21 mouse cellular contexts compared by ENCODE assay signal in genomic region chr9:92210386-92210967, GRCm38 (mm10). TPM values are rescaled to one million over a fixed set of nuclear protein-coding genes. Genes with fewer than 3 reads are reported as not detected.
A peak's percentile ranks its signal among the peaks of the same experiment; 100 is the strongest.
DNase-seq lines count a peak whose midpoint lies in the region; ATAC-seq lines count a peak whose summit lies in the region.
"Had no signal": no experiment of that assay in that cellular context is flagged by ENCODE, and none has a peak within 500 bp of the region (broad histone marks: within the 10 kb centered on the region; RNA-seq: fewer than 3 reads in every experiment).

No protein-coding gene starts in this region.

- no peak overlapping the region for H3K4me3 ChIP-seq in forebrain, embryonic 15.5 days
- no peak overlapping the region for H3K4me3 ChIP-seq in forebrain, embryonic 11.5 days (ENCODE audit: low read depth, low read length)
- H3K4me3 ChIP-seq in midbrain, embryonic 13.5 days (replicated peaks): no peak overlapping the region
- H3K4me3 ChIP-seq: embryonic facial prominence, embryonic 13.5 days; gastrocnemius, adult 2 months; heart, adult 2 months; heart, embryonic 15.5 days; layer of hippocampus, adult 2 months; limb, embryonic 10.5 days; liver, embryonic 12.5 days; stomach, embryonic 15.5 days had no signal

- H3K36me3 ChIP-seq in forebrain, embryonic 15.5 days: no peaks in the 10 kb centered on the region
- H3K36me3 ChIP-seq in forebrain, embryonic 11.5 days (ENCODE audit: control insufficient read depth, insufficient read depth, low read length): no peaks in the 10 kb centered on the region
- no peaks in the 10 kb centered on the region for H3K36me3 ChIP-seq in midbrain, embryonic 13.5 days
- H3K36me3 ChIP-seq: embryonic facial prominence, embryonic 13.5 days; heart, embryonic 15.5 days; limb, embryonic 10.5 days; liver, embryonic 12.5 days; stomach, embryonic 15.5 days had no signal

- H3K9me3 ChIP-seq in forebrain, embryonic 15.5 days: no peaks in the 10 kb centered on the region
- H3K9me3 ChIP-seq in forebrain, embryonic 11.5 days (ENCODE audit: control insufficient read depth, low read length): no peaks in the 10 kb centered on the region
- H3K9me3 ChIP-seq in midbrain, embryonic 13.5 days: no peaks in the 10 kb centered on the region
- H3K9me3 ChIP-seq: embryonic facial prominence, embryonic 13.5 days; heart, embryonic 15.5 days; limb, embryonic 10.5 days; liver, embryonic 12.5 days; stomach, embryonic 15.5 days had no signal

- 68% methylated on average over 7 of the region's 7 CpGs for WGBS in forebrain, embryonic 15.5 days
- WGBS in forebrain, embryonic 11.5 days: 78% methylated on average over 7 of the region's 7 CpGs
- WGBS in midbrain, embryonic 13.5 days: 78% methylated on average over 7 of the region's 7 CpGs

- no peaks in the 10 kb centered on the region for H3K4me1 ChIP-seq in forebrain, embryonic 15.5 days
- H3K4me1 ChIP-seq in forebrain, embryonic 11.5 days (replicated peaks; ENCODE audit: control insufficient read depth, insufficient read depth, low read length): no peaks in the 10 kb centered on the region
- H3K4me1 ChIP-seq in midbrain, embryonic 13.5 days (replicated peaks): no peaks in the 10 kb centered on the region
- H3K4me1 ChIP-seq: embryonic facial prominence, embryonic 13.5 days; heart, embryonic 15.5 days; limb, embryonic 10.5 days; liver, embryonic 12.5 days had no signal

- ATAC-seq in forebrain, embryonic 15.5 days (replicated peaks): peak; percentile 70
- ATAC-seq in forebrain, embryonic 11.5 days (replicated peaks; ENCODE audit: low FRiP score): no peak
- ATAC-seq in midbrain, embryonic 13.5 days: 0 out of 2 replicates have a peak, but pooled peaks have one; percentile 50
- ATAC-seq: liver, embryonic 12.5 days had no signal

- no peak overlapping the region for H3K4me2 ChIP-seq in forebrain, embryonic 15.5 days (replicated peaks)
- H3K4me2 ChIP-seq in forebrain, embryonic 11.5 days (ENCODE audit: low read depth, low read length, severe bottlenecking): no peak overlapping the region
- no peak overlapping the region for H3K4me2 ChIP-seq in midbrain, embryonic 13.5 days (replicated peaks)
- H3K4me2 ChIP-seq: embryonic facial prominence, embryonic 13.5 days; heart, embryonic 15.5 days; liver, embryonic 12.5 days; stomach, embryonic 15.5 days had no signal

- no peaks in the 10 kb centered on the region for H3K27me3 ChIP-seq in forebrain, embryonic 15.5 days
- H3K27me3 ChIP-seq in forebrain, embryonic 11.5 days (ENCODE audit: control insufficient read depth, insufficient read depth, low read length): no peaks in the 10 kb centered on the region
- H3K27me3 ChIP-seq in midbrain, embryonic 13.5 days: no peaks in the 10 kb centered on the region
- H3K27me3 ChIP-seq: embryonic facial prominence, embryonic 13.5 days; heart, embryonic 15.5 days; liver, embryonic 12.5 days; stomach, embryonic 15.5 days had no signal

- no peak overlapping the region for H3K9ac ChIP-seq in forebrain, embryonic 15.5 days (replicated peaks)
- H3K9ac ChIP-seq in forebrain, embryonic 11.5 days (ENCODE audit: low read length): no peak overlapping the region
- H3K9ac ChIP-seq in midbrain, embryonic 13.5 days (replicated peaks): no peak overlapping the region
- H3K9ac ChIP-seq: embryonic facial prominence, embryonic 13.5 days; heart, embryonic 15.5 days; liver, embryonic 12.5 days; stomach, embryonic 15.5 days had no signal

- no peak overlapping the region for H3K27ac ChIP-seq in forebrain, embryonic 15.5 days (replicated peaks)
- H3K27ac ChIP-seq in forebrain, embryonic 11.5 days (ENCODE audit: low read depth, low read length): no peak overlapping the region
- H3K27ac ChIP-seq in midbrain, embryonic 13.5 days: peak overlapping the region; percentile 53; the same call in 1 of the 2 replicates
- H3K27ac ChIP-seq: embryonic facial prominence, embryonic 13.5 days; gastrocnemius, adult 2 months; heart, adult 2 months; heart, embryonic 15.5 days; layer of hippocampus, adult 2 months; limb, embryonic 10.5 days; liver, embryonic 12.5 days; stomach, embryonic 15.5 days had no signal

- no peak for DNase-seq in forebrain, embryonic 11.5 days (ENCODE audit: low spot score)
- peak; percentile 7 for DNase-seq in urinary bladder, postnatal 14 days (ENCODE audit: low spot score)
- DNase-seq in urinary bladder, adult 18-20 months (ENCODE audit: low spot score in 2 of 2): no peak
- DNase-seq in ovary, adult 18-20 months (ENCODE audit: low spot score): no peak
- no peak for DNase-seq in Muller cell, postnatal 12 days (ENCODE audit: inconsistent ontology term)
- DNase-seq: adrenal gland, postnatal 14 days; cerebellum, adult 8-10 months; gastrocnemius, adult 2 months; heart, adult 2 months; kidney, adult 18-20 months; kidney, postnatal 10 days; thymus, postnatal 14 days had no signal

RNA-seq across cellular contexts. Expression of gene Plscr5, which starts 17.7 kb away (rescaled TPM):
- 0.24 and 0.26 TPM in 2 replicates for polyA plus RNA-seq in forebrain, embryonic 15.5 days (2015; fragmentation: Nextera tagmentation; extraction: Ambion mirVana)
- polyA plus RNA-seq in forebrain, embryonic 11.5 days (2014; fragmentation: Nextera tagmentation; extraction: Ambion mirVana): not detected in 2 replicates
- polyA plus RNA-seq in midbrain, embryonic 13.5 days (2015; fragmentation: Nextera tagmentation; extraction: Ambion mirVana): 0.22 TPM in 1 of 2 replicates, not detected in the other
- polyA plus RNA-seq: embryonic facial prominence, embryonic 13.5 days; heart, adult 2 months; heart, embryonic 15.5 days; limb, embryonic 10.5 days; liver, embryonic 12.5 days; small intestine, adult 2 months; stomach, embryonic 15.5 days had no signal

RNA-seq across cellular contexts. Expression of gene Plscr1, which starts 39.1 kb away (rescaled TPM):
- 5.7 and 6.8 TPM in 2 replicates for polyA plus RNA-seq in forebrain, embryonic 15.5 days (2015; fragmentation: Nextera tagmentation; extraction: Ambion mirVana)
- polyA plus RNA-seq in forebrain, embryonic 11.5 days (2014; fragmentation: Nextera tagmentation; extraction: Ambion mirVana): 31.5 and 32.4 TPM in 2 replicates
- polyA plus RNA-seq in midbrain, embryonic 13.5 days (2015; fragmentation: Nextera tagmentation; extraction: Ambion mirVana): 11.6 TPM in 2 replicates
